Mouse (Mus musculus) erythroblast, embryonic 14.5 days (primary cell): ENCODE data around the gene Wfdc10.

Experiments used
- GATA1 ChIP-seq: IDR thresholded peaks from 2 replicates; pipeline ENCODE4 v1.6.1; 2012; ENCODE audit warnings: low read length, inconsistent platforms, mixed read lengths
- TAL1 ChIP-seq: IDR thresholded peaks from 3 replicates; pipeline ENCODE4 v1.6.1; 2012; ENCODE audit warnings: low read length, inconsistent platforms, mixed read lengths

DNA sequence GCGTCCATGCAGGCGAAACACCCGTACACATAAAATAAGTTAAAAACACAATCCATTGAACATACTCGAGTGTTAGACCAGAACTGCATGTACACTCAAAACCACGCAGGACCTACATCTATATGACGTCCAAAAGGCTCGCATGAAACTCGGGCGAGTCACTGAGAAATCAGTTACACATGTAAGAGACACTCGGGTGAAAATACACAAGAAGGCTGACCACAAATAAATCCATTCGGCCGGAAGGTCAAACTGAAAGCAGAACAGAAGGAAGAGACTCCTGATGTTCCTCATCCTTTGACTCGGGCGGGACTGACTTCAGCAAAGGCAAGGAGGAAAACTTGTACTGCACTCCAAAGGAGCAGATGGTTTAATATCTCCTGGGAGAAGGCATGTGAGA is 50.1 kb downstream of the Wfdc10 start:
- TF ChIP-seq GATA1 (no peak), TAL1 (no peak)
